Mouse (Mus musculus) neural tube, embryonic 12.5 days (tissue): ENCODE results near the gene Taar4. TPM values are rescaled to one million over a fixed set of nuclear protein-coding genes. Genes with fewer than 3 reads are reported as not detected.
A peak's percentile ranks its signal among the peaks of the same experiment; 100 is the strongest.

Experiments used
- ATAC-seq: fragments of 200-750 bp; cut with Nextera tagmentation; 2 replicates; pipeline ENCODE4 v1.8.0; 2017; ENCODE audit warnings: low read depth, mild to moderate bottlenecking, moderate TSS enrichment, moderate library complexity; ENCODE audit not compliant: low FRiP score
- H3K27ac ChIP-seq: fragments of 300-500 bp; sonication (generic); 2 replicates; pipeline ENCODE4 v1.5.1; 2016
- H3K27me3 ChIP-seq: fragments of 300-500 bp; sonication (generic); replicated peaks from 2 replicates; pipeline ENCODE4 v1.6.1; 2016; ENCODE audit warnings: mild to moderate bottlenecking
- H3K36me3 ChIP-seq: fragments of 300-500 bp; sonication (generic); 2 replicates; pipeline ENCODE4 v1.6.1; 2016; ENCODE audit warnings: mild to moderate bottlenecking
- H3K4me1 ChIP-seq: fragments of 300-500 bp; sonication (generic); 2 replicates; pipeline ENCODE4 v1.6.1; 2016
- H3K4me2 ChIP-seq: fragments of 300-500 bp; sonication (generic); replicated peaks from 2 replicates; pipeline ENCODE4 v1.6.1; 2016; ENCODE audit warnings: mild to moderate bottlenecking
- H3K4me3 ChIP-seq: fragments of 300-500 bp; sonication (generic); 2 replicates; pipeline ENCODE4 v1.5.1; 2016
- H3K9ac ChIP-seq: fragments of 300-500 bp; sonication (generic); 2 replicates; pipeline ENCODE4 v1.6.1; 2016; ENCODE audit warnings: mild to moderate bottlenecking
- H3K9me3 ChIP-seq: fragments of 300-500 bp; sonication (generic); 2 replicates; pipeline ENCODE4 v1.6.1; 2016; ENCODE audit warnings: mild to moderate bottlenecking
- WGBS: fragments of 180-500 bp; shearing (Covaris S2); methylation state at CpG from one replicate; pipeline ENCODE4 v1.1.7; 2016; 5-methylcytosine and 5-hydroxymethylcytosine counted together
- polyA plus RNA-seq: library from polyadenylated mRNA; unstranded; fragments of >200 nt; fragmentation: Nextera tagmentation; extraction: Ambion mirVana; gene quantifications from 2 replicates; pipeline ENCODE4 v1.2.1, GENCODE M21; 2016

The Taar4 gene
- polyA plus RNA-seq, 1 experiment from 2014 or later, result not detected

DNA sequence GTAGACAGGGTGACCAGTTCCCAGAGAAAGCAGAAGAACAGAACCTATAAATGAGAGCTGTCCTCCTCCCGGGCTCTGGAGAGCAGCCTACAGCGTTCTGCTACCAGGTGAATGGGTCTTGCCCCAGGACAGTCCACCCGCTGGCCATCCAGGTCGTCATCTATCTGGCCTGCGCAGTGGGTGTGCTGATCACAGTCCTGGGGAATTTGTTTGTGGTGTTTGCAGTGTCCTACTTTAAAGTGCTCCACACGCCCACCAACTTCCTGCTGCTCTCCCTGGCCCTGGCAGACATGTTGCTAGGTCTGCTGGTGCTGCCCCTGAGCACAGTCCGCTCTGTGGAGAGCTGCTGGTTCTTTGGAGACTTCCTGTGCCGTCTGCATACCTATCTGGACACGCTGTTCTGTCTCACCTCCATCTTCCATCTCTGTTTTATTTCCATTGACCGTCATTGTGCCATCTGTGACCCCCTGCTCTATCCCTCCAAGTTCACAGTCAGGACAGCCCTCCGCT lies 10.4 kb downstream of the Taar4 start, which contains the start of gene Taar5:
TSS of gene Taar5 (plus strand) at position 51 of the 510 bp plus-strand sequence.
- H3K4me3 ChIP-seq, result no peak within 1 kb of the TSS
- H3K9me3 ChIP-seq, result no peaks in the 10 kb centered on the region
- H3K4me2 ChIP-seq, result no peak within 1 kb of the TSS
- no peak for ATAC-seq
- H3K27ac ChIP-seq, result no peak within 1 kb of the TSS
- no peak within 1 kb of the TSS for H3K9ac ChIP-seq
- WGBS, result 92% methylated on average over 11 of the region's 11 CpGs
- H3K36me3 ChIP-seq, result no peaks in the 10 kb centered on the region
- no peaks in the 10 kb centered on the region for H3K27me3 ChIP-seq
- H3K4me1 ChIP-seq, result no peaks in the 10 kb centered on the region

DNA sequence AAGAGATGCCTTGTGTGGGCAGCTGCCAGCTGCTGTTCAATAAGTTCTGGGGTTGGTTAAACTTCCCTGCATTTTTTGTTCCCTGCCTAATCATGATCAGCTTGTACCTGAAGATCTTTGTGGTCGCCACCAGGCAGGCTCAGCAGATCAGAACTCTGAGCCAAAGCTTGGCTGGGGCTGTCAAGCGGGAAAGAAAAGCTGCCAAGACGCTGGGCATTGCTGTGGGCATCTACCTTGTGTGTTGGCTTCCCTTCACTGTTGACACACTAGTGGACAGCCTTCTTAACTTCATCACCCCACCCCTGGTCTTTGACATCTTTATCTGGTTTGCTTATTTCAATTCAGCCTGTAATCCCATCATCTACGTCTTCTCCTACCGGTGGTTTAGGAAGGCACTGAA lies 11.0 kb downstream of the Taar4 start:
- no peak overlapping the region for H3K4me3 ChIP-seq
- H3K9me3 ChIP-seq, result no peaks in the 10 kb centered on the region
- no peaks in the 10 kb centered on the region for H3K36me3 ChIP-seq
- H3K9ac ChIP-seq, result no peak overlapping the region
- no peaks in the 10 kb centered on the region for H3K4me1 ChIP-seq
- no peak overlapping the region for H3K27ac ChIP-seq
- no peak for ATAC-seq
- no peak overlapping the region for H3K4me2 ChIP-seq
- no peaks in the 10 kb centered on the region for H3K27me3 ChIP-seq
- WGBS, result 88% methylated on average over 5 of the region's 5 CpGs

DNA sequence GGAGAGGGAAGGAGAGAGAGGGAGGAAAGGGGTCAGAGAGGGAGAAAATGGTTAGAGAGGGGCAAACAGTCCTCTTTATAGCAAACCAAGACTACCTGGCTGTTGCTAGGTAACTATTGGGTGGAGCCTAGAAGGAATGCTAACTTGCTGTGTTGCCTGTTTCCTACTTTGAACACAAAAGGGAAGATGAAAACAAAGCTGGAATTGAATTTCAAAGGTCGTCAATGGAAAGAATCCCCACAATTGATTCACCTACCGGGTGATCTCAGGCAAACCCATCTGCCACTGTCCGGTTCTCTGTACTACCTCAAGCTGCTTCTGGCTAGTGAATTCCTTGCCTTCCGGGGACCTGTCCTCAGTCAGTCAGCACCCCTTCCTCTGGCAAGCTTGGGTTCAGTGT lies 17.7 kb downstream of the Taar4 start:
- Histone ChIP-seq H3K27me3 (no peaks in the 10 kb centered on the region), H3K9ac (no peak overlapping the region), H3K4me1 (no peaks in the 10 kb centered on the region), H3K27ac (no peak overlapping the region), H3K4me2 (no peak overlapping the region), H3K36me3 (no peaks in the 10 kb centered on the region), H3K9me3 (no peaks in the 10 kb centered on the region), H3K4me3 (no peak overlapping the region)
- WGBS, result 44% methylated on average over 4 of the region's 4 CpGs
- ATAC-seq, result no peak

DNA sequence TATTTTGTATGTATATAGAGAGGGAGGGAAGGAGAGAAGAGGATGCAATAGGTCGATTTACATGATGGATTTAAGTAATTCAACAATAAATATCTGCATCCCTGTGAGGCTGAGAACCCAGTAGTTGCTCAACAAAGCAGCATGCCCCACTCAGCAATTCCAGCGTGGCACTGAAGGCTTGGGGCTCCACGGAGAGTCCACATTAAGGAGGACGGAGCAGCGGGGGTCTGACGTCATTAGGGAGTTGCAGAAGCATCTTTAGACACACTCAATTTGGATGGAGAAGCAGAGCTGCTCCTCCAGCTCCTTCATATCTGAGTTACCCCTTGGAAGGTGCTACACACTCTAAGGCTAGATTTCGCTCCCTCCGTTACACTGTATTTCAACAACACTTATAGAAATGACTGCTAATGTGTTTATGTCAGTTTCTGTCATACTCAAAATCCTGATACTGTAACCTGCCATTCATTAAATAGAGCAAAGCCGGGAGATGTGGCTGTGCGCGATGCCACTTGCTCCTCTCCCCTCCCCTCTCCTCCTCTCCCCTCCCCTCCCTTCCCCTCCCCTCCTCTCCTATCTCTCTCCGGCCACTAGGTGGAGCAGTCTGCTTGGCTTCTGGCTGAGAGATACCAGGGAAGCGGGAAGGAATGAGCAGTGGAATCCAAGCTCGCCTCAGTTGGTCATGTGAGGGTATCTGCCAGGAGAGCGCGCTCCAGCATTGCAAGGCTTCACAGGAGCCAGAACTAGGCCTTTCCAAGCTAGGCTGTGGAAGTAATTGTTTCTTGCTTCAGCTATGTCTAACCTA lies 18.8 kb downstream of the Taar4 start:
- peak; percentile 89 for ATAC-seq
- Histone ChIP-seq H3K36me3 (no peaks in the 10 kb centered on the region), H3K4me3 (no peak overlapping the region), H3K27ac (no peak overlapping the region), H3K9ac (no peak overlapping the region), H3K9me3 (no peaks in the 10 kb centered on the region), H3K27me3 (no peaks in the 10 kb centered on the region), H3K4me2 (no peak overlapping the region), H3K4me1 (no peaks in the 10 kb centered on the region)
- WGBS, result 41% methylated on average over 16 of the region's 16 CpGs

GRCm38 (mm10) chr10:23985546-23985945 lies 25.3 kb downstream of the Taar4 start, which contains the start of gene Taar6:
Gene Taar6, minus strand, starts transcription at chr10:23985646.
- no peaks in the 10 kb centered on the region for H3K4me1 ChIP-seq
- no peak within 1 kb of the TSS for H3K4me3 ChIP-seq
- no peaks in the 10 kb centered on the region for H3K9me3 ChIP-seq
- ATAC-seq, result no peak
- no peak within 1 kb of the TSS for H3K27ac ChIP-seq
- WGBS, result 82% methylated on average over 8 of the region's 8 CpGs
- H3K4me2 ChIP-seq, result no peak within 1 kb of the TSS
- H3K27me3 ChIP-seq, result no peaks in the 10 kb centered on the region
- H3K9ac ChIP-seq, result no peak within 1 kb of the TSS
- no peaks in the 10 kb centered on the region for H3K36me3 ChIP-seq

- no peaks in the 10 kb centered on the region for H3K36me3 ChIP-seq
- H3K9me3 ChIP-seq, result no peaks in the 10 kb centered on the region
- no peak overlapping the region for H3K4me2 ChIP-seq
- no peak overlapping the region for H3K4me3 ChIP-seq
- H3K27me3 ChIP-seq, result no peaks in the 10 kb centered on the region
- H3K4me1 ChIP-seq, result no peaks in the 10 kb centered on the region
- H3K9ac ChIP-seq, result no peak overlapping the region
- WGBS, result 80% methylated on average over 5 of the region's 5 CpGs
- ATAC-seq, result no peak
- no peak overlapping the region for H3K27ac ChIP-seq
Observed at GRCm38 (mm10) chr10:23986419-23986818, 26.1 kb downstream of the Taar4 start.

GRCm38 (mm10) chr10:23993381-23993780 lies 33.1 kb downstream of the Taar4 start, which contains the start of gene Taar7a:
Gene Taar7a, minus strand, starts transcription at chr10:23993481.
- WGBS, result 86% methylated on average over 3 of the region's 3 CpGs
- H3K9me3 ChIP-seq, result no peaks in the 10 kb centered on the region

GRCm38 (mm10) chr10:23999639-24000038 lies 39.3 kb downstream of the Taar4 start, which contains the start of gene Taar7b:
Gene Taar7b, plus strand, starts transcription at chr10:23999939.
- H3K27ac ChIP-seq, result no peak within 1 kb of the TSS
- no peak for ATAC-seq
- H3K27me3 ChIP-seq, result no peaks in the 10 kb centered on the region
- no peak within 1 kb of the TSS for H3K9ac ChIP-seq
- H3K4me2 ChIP-seq, result no peak within 1 kb of the TSS
- no peak within 1 kb of the TSS for H3K4me3 ChIP-seq
- no peaks in the 10 kb centered on the region for H3K36me3 ChIP-seq
- H3K9me3 ChIP-seq, result no peaks in the 10 kb centered on the region
- WGBS, result 95% methylated on average over 1 of the region's 1 CpGs
- no peaks in the 10 kb centered on the region for H3K4me1 ChIP-seq

More at GRCm38 (mm10) chr10:23993381-23993780, 33.1 kb downstream of the Taar4 start, which contains the start of gene Taar7a:
- H3K36me3 ChIP-seq, result no peaks in the 10 kb centered on the region
- no peak for ATAC-seq
- no peaks in the 10 kb centered on the region for H3K27me3 ChIP-seq
- H3K4me1 ChIP-seq, result no peaks in the 10 kb centered on the region
- no peak within 1 kb of the TSS for H3K27ac ChIP-seq
- no peak within 1 kb of the TSS for H3K9ac ChIP-seq
- H3K4me3 ChIP-seq, result no peak within 1 kb of the TSS
- H3K4me2 ChIP-seq, result no peak within 1 kb of the TSS

DNA sequence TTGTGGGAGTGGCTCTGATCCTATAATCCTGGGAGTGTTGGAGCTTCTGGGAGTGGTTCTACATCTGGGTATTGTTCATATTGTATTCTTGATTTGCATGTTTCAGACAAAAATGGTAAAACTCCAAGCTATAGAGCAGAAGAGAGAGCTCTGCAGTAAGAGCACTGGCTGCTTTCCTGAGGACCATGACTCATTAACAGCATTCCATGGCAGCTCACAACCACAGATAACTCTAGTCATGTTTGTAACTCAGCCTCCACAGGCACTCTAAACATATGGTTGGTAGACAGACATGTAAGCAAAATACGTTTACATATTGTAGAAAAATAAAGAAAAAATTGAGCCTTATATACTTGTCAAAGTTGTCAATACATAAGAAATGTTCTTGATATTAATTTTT lies 46.1 kb downstream of the Taar4 start:
- ATAC-seq, result no peak
- H3K9me3 ChIP-seq, result no peaks in the 10 kb centered on the region
- H3K27me3 ChIP-seq, result no peaks in the 10 kb centered on the region
- no peak overlapping the region for H3K9ac ChIP-seq
- 84% methylated on average over 1 of the region's 1 CpGs for WGBS
- no peak overlapping the region for H3K4me3 ChIP-seq
- no peak overlapping the region for H3K27ac ChIP-seq
- H3K4me1 ChIP-seq, result no peaks in the 10 kb centered on the region
- no peak overlapping the region for H3K4me2 ChIP-seq
- no peaks in the 10 kb centered on the region for H3K36me3 ChIP-seq

- Histone ChIP-seq H3K36me3 (no peaks in the 10 kb centered on the region), H3K27me3 (no peaks in the 10 kb centered on the region), H3K4me2 (no peak overlapping the region), H3K9ac (no peak overlapping the region), H3K4me1 (no peaks in the 10 kb centered on the region), H3K4me3 (no peak overlapping the region), H3K9me3 (no peaks in the 10 kb centered on the region), H3K27ac (no peak overlapping the region)
- no peak for ATAC-seq
- 69% methylated on average over 2 of the region's 2 CpGs for WGBS
Observed at GRCm38 (mm10) chr10:24007034-24007433, 46.7 kb downstream of the Taar4 start.

DNA sequence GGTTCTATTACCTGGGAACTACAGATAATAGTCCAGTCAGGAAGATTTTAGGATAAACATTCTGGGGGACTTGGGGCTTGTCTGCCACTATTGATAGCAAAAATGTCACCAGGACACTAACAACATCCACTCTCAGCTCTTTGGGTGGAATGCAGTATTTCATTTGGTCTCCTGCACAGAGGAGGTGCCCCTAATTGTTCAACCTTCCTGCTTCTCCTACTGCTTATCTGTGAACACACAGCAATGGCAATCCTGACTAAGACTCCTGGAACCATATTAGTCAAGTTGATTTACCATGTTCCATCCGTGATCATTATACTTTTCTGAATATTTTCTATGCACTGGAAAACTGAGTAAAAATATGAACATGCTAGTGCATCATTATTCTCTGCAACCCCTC lies 47.8 kb downstream of the Taar4 start:
- Histone ChIP-seq H3K4me3 (no peak overlapping the region), H3K9ac (no peak overlapping the region), H3K4me2 (no peak overlapping the region), H3K27ac (no peak overlapping the region), H3K4me1 (no peaks in the 10 kb centered on the region), H3K27me3 (no peaks in the 10 kb centered on the region), H3K9me3 (no peaks in the 10 kb centered on the region), H3K36me3 (no peaks in the 10 kb centered on the region)
- no peak for ATAC-seq
- 89% methylated on average over 1 of the region's 1 CpGs for WGBS
